Mouse (Mus musculus) embryonic fibroblast, embryonic 13.5 days (primary cell): Measurements from ENCODE around the gene Nlgn2.

Experiments used
- CTCF ChIP-seq: IDR thresholded peaks from 2 replicates; pipeline ENCODE4 v1.5.1; 2011; ENCODE audit warnings: mild to moderate bottlenecking, control low read depth, low read length, moderate library complexity, borderline replicate concordance; ENCODE audit not compliant: insufficient read depth
- POLR2A ChIP-seq: IDR thresholded peaks from 2 replicates; pipeline ENCODE4 v1.6.1; 2011; ENCODE audit warnings: low read depth, mild to moderate bottlenecking, control low read depth, low read length, moderate library complexity

DNA sequence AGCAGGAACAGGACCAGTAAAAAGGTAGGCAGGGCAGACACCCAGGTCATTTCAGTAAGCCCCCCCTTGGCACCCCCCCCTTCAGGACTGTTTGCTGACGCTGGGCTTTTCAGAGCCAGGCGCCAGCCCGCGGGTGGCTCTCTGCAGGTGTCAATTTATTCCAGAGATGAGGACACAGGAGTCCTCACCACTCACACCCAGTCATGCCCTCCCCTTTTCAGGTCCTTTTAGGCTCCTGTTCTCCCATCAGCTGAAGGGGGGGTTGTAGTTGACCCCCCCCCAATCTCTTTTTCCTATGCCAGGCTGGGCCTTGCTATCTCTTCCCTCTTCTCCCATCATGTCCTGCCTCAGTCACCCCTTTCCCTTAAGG, 1.6 kb downstream of the Nlgn2 start:
- TF ChIP-seq CTCF: no peak
- TF ChIP-seq POLR2A: no peak
